Mouse (Mus musculus) liver, embryonic 14.5 days (tissue): ENCODE measurements at regions not wholly inside any gene's neighbourhood (a gene's known extent, or its start where the extent isn't known, plus 50 kb on each side); places are given as distances from the start of the nearest gene placed in this dataset.

ENCODE experiments used
- CTCF ChIP-seq: IDR thresholded peaks from 2 replicates; pipeline ENCODE4 v1.5.1; 2016; ENCODE audit warnings: antibody characterized with exemption, low read depth, control low read depth
- EP300 ChIP-seq: IDR thresholded peaks from 2 replicates; pipeline ENCODE4 v1.6.1; 2016; ENCODE audit warnings: antibody characterized with exemption, low read depth

DNA sequence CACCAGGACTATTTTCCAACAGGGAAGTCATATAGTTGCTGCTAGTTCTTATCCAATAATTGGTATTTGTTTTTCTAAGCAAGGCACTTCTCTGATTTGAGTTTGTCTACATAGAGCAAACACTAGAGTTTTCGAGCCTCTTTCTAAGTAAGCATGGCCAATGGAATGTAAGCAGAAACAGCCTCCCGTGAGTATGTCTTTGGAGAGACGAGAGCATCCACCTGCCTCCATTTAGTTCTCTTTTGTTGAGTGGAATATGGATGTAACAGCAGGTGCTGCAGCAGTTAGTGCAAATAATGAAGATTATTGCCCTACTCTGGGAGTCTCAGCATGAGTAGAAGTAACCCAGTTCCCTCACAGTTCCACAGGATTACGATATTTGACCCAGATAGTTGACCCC lies 286.3 kb downstream of the 1500009L16Rik start:
- TF ChIP-seq EP300 (no peak), CTCF (no peak)
